Mouse (Mus musculus): ENCODE data around the gene Grrp1. TPM values are rescaled to one million over a fixed set of nuclear protein-coding genes. Genes with fewer than 3 reads are reported as not detected.
"Not testable (repeated sequence)": the region's sequence is repeated elsewhere in the genome, so short reads cannot be mapped to it uniquely, and the experiment has no call there.

Gene Grrp1
- polyA plus RNA-seq, 1 experiment, result 7.7 TPM

- no peak overlapping the region for H3K4me3 ChIP-seq (ENCODE audit: insufficient read depth, low read length)
Measured at GRCm38 (mm10) chr4:134272731-134273416, 19.0 kb upstream of the Grrp1 start.

GRCm38 (mm10) chr4:134271979-134272378 lies 18.1 kb upstream of the Grrp1 start:
- no peak overlapping the region for H3K4me3 ChIP-seq (ENCODE audit: insufficient read depth, low read length)
- TF ChIP-seq CTCF (IDR thresholded peaks at IDR 0.05; ENCODE audit: extremely low read depth, insufficient read depth, low read length) (no peak), POLR2A (IDR thresholded peaks at IDR 0.05; ENCODE audit: extremely low read depth, insufficient read depth, low read length) (no peak)
- H3K27ac ChIP-seq (ENCODE audit: insufficient read depth, low read length), result no peak overlapping the region
- no peaks in the 10 kb centered on the region for H3K4me1 ChIP-seq (ENCODE audit: control insufficient read depth, insufficient read depth, low read length)

More at GRCm38 (mm10) chr4:134272731-134273416, 19.0 kb upstream of the Grrp1 start:
- Histone ChIP-seq H3K27ac (ENCODE audit: insufficient read depth, low read length) (no peak overlapping the region), H3K4me1 (ENCODE audit: control insufficient read depth, insufficient read depth, low read length) (no peaks in the 10 kb centered on the region)
- TF ChIP-seq CTCF (IDR thresholded peaks at IDR 0.05; ENCODE audit: extremely low read depth, insufficient read depth, low read length) (no peak), POLR2A (IDR thresholded peaks at IDR 0.05; ENCODE audit: extremely low read depth, insufficient read depth, low read length) (no peak)

DNA sequence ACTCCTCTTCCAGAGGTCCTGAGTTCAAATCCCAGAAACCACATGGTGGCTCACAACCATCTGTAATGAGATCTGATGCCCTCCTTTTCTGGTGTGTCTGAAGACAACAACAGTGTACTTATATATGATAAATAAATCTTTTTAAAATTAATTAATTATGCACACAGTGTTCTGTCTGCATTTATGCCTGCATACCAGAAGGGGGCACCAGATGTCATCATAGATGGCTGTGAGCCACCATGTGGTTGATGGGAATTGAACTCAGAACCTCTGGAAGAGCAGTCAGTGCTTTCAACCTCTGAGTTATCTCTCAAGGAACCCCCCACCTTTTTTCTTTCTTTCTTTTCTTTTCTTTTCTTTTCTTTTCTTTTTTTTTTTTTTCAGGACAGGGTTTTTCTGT lies 15.7 kb upstream of the Grrp1 start:
- H3K27ac ChIP-seq (ENCODE audit: insufficient read depth, low read length); H3K4me1 ChIP-seq (ENCODE audit: control insufficient read depth, insufficient read depth, low read length); H3K4me3 ChIP-seq (ENCODE audit: insufficient read depth, low read length): not testable (repeated sequence)

DNA sequence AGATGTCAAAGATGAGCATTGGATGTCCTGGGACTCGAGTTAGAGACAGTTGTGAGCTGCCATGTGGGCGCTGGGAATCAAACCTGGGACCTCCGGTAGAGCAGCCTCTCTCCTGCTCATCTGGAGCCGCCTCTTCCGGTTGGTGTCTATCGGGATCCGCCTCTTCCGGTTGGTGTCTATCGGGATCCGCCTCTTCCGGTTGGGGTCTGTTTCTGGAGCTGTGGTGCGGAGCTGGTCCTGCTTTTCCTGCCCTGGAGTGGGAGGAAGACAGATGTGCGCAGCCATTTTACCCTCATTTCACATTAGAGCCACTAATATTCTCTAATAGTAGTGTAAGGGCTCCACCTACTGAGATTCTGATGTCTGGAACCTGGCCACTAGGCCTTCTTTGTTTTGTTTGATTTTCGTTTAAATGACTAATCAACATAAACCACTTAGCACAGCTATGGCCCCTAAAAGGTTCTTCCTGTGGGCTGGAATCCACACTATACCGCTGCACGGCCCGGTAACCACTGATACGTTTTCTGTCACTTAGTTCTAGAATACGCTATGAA lies 14.3 kb upstream of the Grrp1 start:
- TF ChIP-seq CTCF (IDR thresholded peaks at IDR 0.05; ENCODE audit: extremely low read depth, insufficient read depth, low read length) (no peak), POLR2A (IDR thresholded peaks at IDR 0.05; ENCODE audit: extremely low read depth, insufficient read depth, low read length) (no peak)
- H3K4me1 ChIP-seq (ENCODE audit: control insufficient read depth, insufficient read depth, low read length), result no peaks in the 10 kb centered on the region
- H3K27ac ChIP-seq (ENCODE audit: insufficient read depth, low read length), result no peak overlapping the region
- no peak overlapping the region for H3K4me3 ChIP-seq (ENCODE audit: insufficient read depth, low read length)

DNA sequence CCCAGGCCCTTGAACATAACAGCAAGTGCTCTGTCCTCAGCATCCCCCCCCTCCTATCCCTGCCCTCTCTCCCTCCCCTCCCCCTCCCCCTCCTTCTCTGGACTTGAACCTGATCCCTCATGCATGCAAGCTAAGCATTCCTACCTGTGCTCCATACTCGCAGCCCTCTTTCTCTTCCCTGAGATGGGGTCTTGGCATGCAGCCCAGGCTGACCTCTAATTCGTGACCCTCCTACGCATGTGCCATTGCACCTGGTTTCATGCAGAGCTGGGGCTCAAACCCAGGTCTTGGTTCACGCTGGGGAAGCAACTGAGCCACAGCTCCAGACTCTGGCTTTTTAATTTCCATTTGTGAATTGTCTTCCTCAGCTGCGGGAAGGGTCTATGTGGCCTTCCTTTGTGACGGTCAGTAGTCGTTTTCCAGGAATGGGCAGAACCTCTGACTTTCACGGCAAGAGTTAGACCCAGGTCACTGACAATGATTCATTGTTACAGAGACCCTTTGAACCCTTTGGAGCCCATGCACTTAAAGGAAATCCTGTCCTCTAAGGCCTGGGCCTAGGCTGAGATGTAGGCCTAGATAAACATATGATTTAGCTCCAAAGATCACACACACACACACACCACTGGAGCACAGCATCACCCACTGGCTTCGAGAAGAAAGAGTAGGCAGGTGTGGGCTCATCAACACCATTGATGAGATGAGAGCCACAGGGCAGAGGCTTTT lies 12.1 kb upstream of the Grrp1 start:
- no peak overlapping the region for H3K4me3 ChIP-seq (ENCODE audit: insufficient read depth, low read length)
- no peaks in the 10 kb centered on the region for H3K4me1 ChIP-seq (ENCODE audit: control insufficient read depth, insufficient read depth, low read length)
- TF ChIP-seq CTCF (IDR thresholded peaks at IDR 0.05; ENCODE audit: extremely low read depth, insufficient read depth, low read length) (no peak), POLR2A (IDR thresholded peaks at IDR 0.05; ENCODE audit: extremely low read depth, insufficient read depth, low read length) (no peak)
- H3K27ac ChIP-seq (ENCODE audit: insufficient read depth, low read length), result no peak overlapping the region

DNA sequence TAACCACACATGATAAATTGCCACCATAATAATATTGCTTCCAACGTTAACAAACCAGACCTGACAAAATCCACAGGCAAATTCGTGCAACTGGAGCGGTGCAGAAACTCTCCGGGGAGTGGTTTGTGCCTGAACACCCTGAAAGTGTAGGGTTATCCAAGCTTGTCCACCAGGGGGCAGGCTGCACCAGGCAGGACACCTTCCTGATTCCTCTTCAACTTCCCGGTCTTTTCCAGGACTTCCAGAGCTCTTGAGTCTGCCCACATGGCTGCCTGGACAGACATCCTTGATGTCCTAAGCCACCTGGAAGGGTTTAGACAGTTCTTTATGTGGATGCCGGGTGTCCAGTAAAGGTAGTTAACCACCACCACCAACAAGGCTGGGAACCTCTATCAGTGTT lies 9.3 kb upstream of the Grrp1 start:
- peak; percentile 62 for TF ChIP-seq CTCF (IDR thresholded peaks at IDR 0.05; ENCODE audit: extremely low read depth, insufficient read depth, low read length)
- no peak for TF ChIP-seq POLR2A (IDR thresholded peaks at IDR 0.05; ENCODE audit: extremely low read depth, insufficient read depth, low read length)
- no peak overlapping the region for H3K4me3 ChIP-seq (ENCODE audit: insufficient read depth, low read length)
- no peak overlapping the region for H3K27ac ChIP-seq (ENCODE audit: insufficient read depth, low read length)
- no peaks in the 10 kb centered on the region for H3K4me1 ChIP-seq (ENCODE audit: control insufficient read depth, insufficient read depth, low read length)

DNA sequence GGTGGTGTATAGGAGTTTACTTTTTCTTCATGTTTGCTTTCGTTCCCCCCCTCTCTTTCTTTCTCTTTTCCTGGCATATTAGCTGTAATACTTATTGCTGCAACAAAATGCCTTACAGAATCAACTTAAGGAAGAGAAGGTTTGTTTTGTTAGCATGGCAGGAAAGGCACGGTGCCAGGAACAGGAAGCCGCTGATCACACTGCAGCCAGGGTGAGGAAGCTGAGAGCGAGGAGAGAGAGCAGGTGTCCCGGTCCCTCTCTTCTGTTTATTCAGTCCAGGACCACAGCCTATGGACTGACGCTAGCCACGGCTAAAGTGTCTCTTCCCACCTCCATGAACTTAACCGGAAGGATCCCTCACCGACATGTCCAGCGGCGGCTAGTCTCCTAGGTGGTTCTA lies 4.4 kb upstream of the Grrp1 start:
- H3K4me1 ChIP-seq (ENCODE audit: control insufficient read depth, insufficient read depth, low read length), result no peaks in the 10 kb centered on the region
- no peak overlapping the region for H3K4me3 ChIP-seq (ENCODE audit: insufficient read depth, low read length)
- no peak overlapping the region for H3K27ac ChIP-seq (ENCODE audit: insufficient read depth, low read length)
- TF ChIP-seq POLR2A (IDR thresholded peaks at IDR 0.05; ENCODE audit: extremely low read depth, insufficient read depth, low read length) (no peak), CTCF (IDR thresholded peaks at IDR 0.05; ENCODE audit: extremely low read depth, insufficient read depth, low read length) (no peak)

GRCm38 (mm10) chr4:134257198-134258009 lies 3.5 kb upstream of the Grrp1 start:
- no peak overlapping the region for H3K27ac ChIP-seq (ENCODE audit: insufficient read depth, low read length)
- H3K4me1 ChIP-seq (ENCODE audit: control insufficient read depth, insufficient read depth, low read length), result no peaks in the 10 kb centered on the region
- TF ChIP-seq CTCF (IDR thresholded peaks at IDR 0.05; ENCODE audit: extremely low read depth, insufficient read depth, low read length) (no peak), POLR2A (IDR thresholded peaks at IDR 0.05; ENCODE audit: extremely low read depth, insufficient read depth, low read length) (no peak)
- H3K4me3 ChIP-seq (ENCODE audit: insufficient read depth, low read length), result no peak overlapping the region

GRCm38 (mm10) chr4:134256407-134257197 lies 2.7 kb upstream of the Grrp1 start:
- Histone ChIP-seq H3K4me1 (ENCODE audit: control insufficient read depth, insufficient read depth, low read length) (no peaks in the 10 kb centered on the region), H3K4me3 (ENCODE audit: insufficient read depth, low read length) (no peak overlapping the region), H3K27ac (ENCODE audit: insufficient read depth, low read length) (no peak overlapping the region)
- TF ChIP-seq POLR2A (IDR thresholded peaks at IDR 0.05; ENCODE audit: extremely low read depth, insufficient read depth, low read length), result no peak
- TF ChIP-seq CTCF (IDR thresholded peaks at IDR 0.05; ENCODE audit: extremely low read depth, insufficient read depth, low read length), result no peak

Data from cortical plate, adult 2 months (tissue).